9 mouse cellular contexts compared by ENCODE assay signal in genomic region chr14:30630811-30631576, GRCm38 (mm10). TPM values are rescaled to one million over a fixed set of nuclear protein-coding genes. Genes with fewer than 3 reads are reported as not detected.
DNase-seq lines count a peak whose midpoint lies in the region; ATAC-seq and TF ChIP-seq lines count a peak whose summit lies in the region.
"Had no signal": no experiment of that assay in that cellular context is flagged by ENCODE, and none has a peak within 500 bp of the region (broad histone marks: within the 10 kb centered on the region; RNA-seq: fewer than 3 reads in every experiment).

No protein-coding gene starts in this region.

- H3K27ac ChIP-seq in heart, adult 2 months, result peak overlapping the region; percentile 45
- no peak overlapping the region for H3K27ac ChIP-seq in heart, embryonic 12.5 days (ENCODE audit: poor library complexity, severe bottlenecking)
- peak overlapping the region; percentile 56 for H3K27ac ChIP-seq in brown adipose tissue, adult 24 weeks (replicated peaks; ENCODE audit: low read depth, low read length)
- peak overlapping the region; percentile 86 for H3K27ac ChIP-seq in macrophage
- H3K27ac ChIP-seq: midbrain, embryonic 12.5 days had no signal

- no peak for ATAC-seq in heart, embryonic 12.5 days (ENCODE audit: insufficient number of reproducible peaks, low FRiP score)
- no peak for ATAC-seq in CD4-positive, CD25-positive, alpha-beta regulatory T cell, adult 4 months
- no peak for ATAC-seq in inflammation-experienced regulatory T-cells, adult 6 months

- H3K9ac ChIP-seq in heart, adult 2 months (ENCODE audit: low read depth, low read length), result no peak overlapping the region
- H3K9ac ChIP-seq in heart, embryonic 12.5 days, result no peak overlapping the region

- TF ChIP-seq POLR2A in heart, adult 2 months (IDR thresholded peaks at IDR 0.05; ENCODE audit: insufficient read depth, low read depth, low read length), result 0 out of 2 replicates have a peak, but pooled peaks have one; percentile 17

- 0 out of 2 replicates have a peak, but pooled peaks have one; percentile 11 for TF ChIP-seq EP300 in heart, adult 2 months (IDR thresholded peaks at IDR 0.05; ENCODE audit: insufficient read depth, low read depth, low read length)

- no peak overlapping the region for H3K4me2 ChIP-seq in heart, embryonic 12.5 days
- H3K4me2 ChIP-seq: midbrain, embryonic 12.5 days had no signal

- no peak for TF ChIP-seq CTCF in heart, adult 2 months (IDR thresholded peaks at IDR 0.05)

- H3K4me1 ChIP-seq in heart, adult 2 months (ENCODE audit: control insufficient read depth, insufficient read depth, low read length), result peaks cover 5% of the 10 kb centered on the region
- peaks cover 28% of the 10 kb centered on the region for H3K4me1 ChIP-seq in heart, embryonic 12.5 days (replicated peaks)
- peaks cover 2% of the 10 kb centered on the region; the same call in 1 of the 2 replicates for H3K4me1 ChIP-seq in brown adipose tissue, adult 24 weeks (ENCODE audit: control insufficient read depth, insufficient read depth, insufficient read length, low read length)

- no peaks in the 10 kb centered on the region for H3K27me3 ChIP-seq in heart, adult 2 months (ENCODE audit: control insufficient read depth, insufficient read depth, low read length)
- H3K27me3 ChIP-seq in heart, embryonic 12.5 days (replicated peaks), result 0 out of 2 replicates have a peak, but pooled peaks cover 10% of the 10 kb centered on the region

- WGBS in heart, adult 2 months, result 54% methylated on average over 5 of the region's 5 CpGs
- 70% methylated on average over 5 of the region's 5 CpGs for WGBS in heart, embryonic 12.5 days
- WGBS in macrophage (ENCODE audit: missing documents), result 12% methylated on average over 5 of the region's 5 CpGs

- H3K79me2 ChIP-seq in heart, adult 2 months (replicated peaks; ENCODE audit: control insufficient read depth, insufficient read depth, low read length), result no peaks in the 10 kb centered on the region
- no peaks in the 10 kb centered on the region for H3K79me2 ChIP-seq in macrophage (ENCODE audit: inconsistent target)

- DNase-seq in heart, adult 2 months, result peak; percentile 60 to 78
- peak; percentile 57 for DNase-seq in kidney, adult 18-20 months
- no peak for DNase-seq in yolk sac, embryonic 10.5 days (ENCODE audit: low spot score)

- no peak overlapping the region for H3K4me3 ChIP-seq in heart, adult 2 months
- H3K4me3 ChIP-seq in heart, embryonic 12.5 days, result no peak overlapping the region
- no peak overlapping the region for H3K4me3 ChIP-seq in brown adipose tissue, adult 24 weeks (ENCODE audit: insufficient read depth, low read depth, low read length)
- no peak overlapping the region for H3K4me3 ChIP-seq in macrophage (ENCODE audit: inconsistent target)
- H3K4me3 ChIP-seq: midbrain, embryonic 12.5 days had no signal

- no peaks in the 10 kb centered on the region for H3K36me3 ChIP-seq in heart, adult 2 months (ENCODE audit: control insufficient read depth, insufficient read depth, low read length)
- H3K36me3 ChIP-seq in heart, embryonic 12.5 days, result no peaks in the 10 kb centered on the region
- no peaks in the 10 kb centered on the region for H3K36me3 ChIP-seq in macrophage (ENCODE audit: inconsistent target)
- H3K36me3 ChIP-seq: midbrain, embryonic 12.5 days had no signal

- H3K9me3 ChIP-seq in heart, embryonic 12.5 days (replicated peaks), result no peaks in the 10 kb centered on the region
- H3K9me3 ChIP-seq: midbrain, embryonic 12.5 days had no signal

- intact Hi-C loops in heart, adult 2 months (cut with DNase I), result no loop called here

RNA-seq across cellular contexts. Expression of gene Prkcd, which starts 5.0 kb away (rescaled TPM):
- total RNA-seq in heart, adult 2 months (2021), result 10 to 100 TPM; 10.4 to 12.6 TPM
- 31.5 and 31.7 TPM in 2 replicates for polyA plus RNA-seq in heart, adult 2 months (2012; rRNA removed)
- 38.8 and 40.7 TPM in 2 replicates for polyA plus RNA-seq in heart, embryonic 12.5 days (2016; fragmentation: Nextera tagmentation; extraction: Ambion mirVana)
- 7.1 and 8.4 TPM in 2 replicates for polyA plus RNA-seq in brown adipose tissue, adult 24 weeks (2012; ENCODE audit: insufficient read depth, insufficient read length, missing spikeins)
- 1,000 to 10,000 TPM in 23 of 26 experiments, 100 to 1,000 TPM in 3; 920 to 2,399 (median 1,316) TPM for total RNA-seq in macrophage (2018; cell fraction: chromatin; rRNA removed)
- 100 to 1,000 TPM; 168 to 279 (median 213) TPM for total RNA-seq in macrophage (2018; cell fraction: cytosol; rRNA removed)
- 1,000 to 10,000 TPM in 7 of 26 experiments, 100 to 1,000 TPM in 19; 420 to 1,209 (median 753) TPM for total RNA-seq in macrophage (2018; cell fraction: nucleus; rRNA removed)
- polyA plus RNA-seq in macrophage (2018), result 108 to 303 TPM (median 176 TPM) in 3 replicates
- 10 to 100 TPM; 32.5 to 37.2 TPM for polyA plus RNA-seq in CD4-positive, CD25-positive, alpha-beta regulatory T cell, adult 4 months (2017; shearing (Covaris generic))
- polyA plus RNA-seq in inflammation-experienced regulatory T-cells, adult 6 months (2017; shearing (Covaris generic)), result 10 to 100 TPM; 23.4 to 30.9 (median 28.3) TPM

RNA-seq across cellular contexts. Expression of gene Rft1, which starts 23.2 kb away (rescaled TPM):
- total RNA-seq in heart, adult 2 months (2021), result 1 to 10 TPM; 6.1 to 8.1 TPM
- 8.8 and 13.0 TPM in 2 replicates for polyA plus RNA-seq in heart, adult 2 months (2012; rRNA removed)
- 12.1 and 12.3 TPM in 2 replicates for polyA plus RNA-seq in heart, embryonic 12.5 days (2016; fragmentation: Nextera tagmentation; extraction: Ambion mirVana)
- polyA plus RNA-seq in brown adipose tissue, adult 24 weeks (2012; ENCODE audit: insufficient read depth, insufficient read length, missing spikeins), result 12.6 and 15.1 TPM in 2 replicates
- 10 to 100 TPM; 15.0 to 88.5 (median 53.0) TPM for total RNA-seq in macrophage (2018; cell fraction: chromatin; rRNA removed)
- 10 to 100 TPM; 10.8 to 21.9 (median 16.2) TPM for total RNA-seq in macrophage (2018; cell fraction: cytosol; rRNA removed)
- total RNA-seq in macrophage (2018; cell fraction: nucleus; rRNA removed), result 10 to 100 TPM; 13.2 to 52.7 (median 28.8) TPM
- 11.3 to 19.5 TPM (median 16.6 TPM) in 3 replicates for polyA plus RNA-seq in macrophage (2018)
- polyA plus RNA-seq in CD4-positive, CD25-positive, alpha-beta regulatory T cell, adult 4 months (2017; shearing (Covaris generic)), result 10 to 100 TPM; 12.8 to 20.0 TPM
- polyA plus RNA-seq in inflammation-experienced regulatory T-cells, adult 6 months (2017; shearing (Covaris generic)), result 10 to 100 TPM; 10.9 to 17.1 (median 15.5) TPM
